Mouse (Mus musculus): ENCODE results near the gene Axin2.

Gene Axin2

GRCm38 (mm10) chr11:108929176-108929575, 9.0 kb downstream of the Axin2 start:
- DNase-seq (ENCODE audit: low spot score in 2 of 2): no peak

GRCm38 (mm10) chr11:108929700-108930099, 9.6 kb downstream of the Axin2 start:
- no peak for DNase-seq (ENCODE audit: low spot score in 2 of 2)

GRCm38 (mm10) chr11:108930612-108931011, 10.5 kb downstream of the Axin2 start:
- DNase-seq (ENCODE audit: low spot score in 2 of 2): no peak

- no peak for DNase-seq (ENCODE audit: low spot score in 2 of 2)
Observed at GRCm38 (mm10) chr11:108933835-108934234, 13.7 kb downstream of the Axin2 start.

GRCm38 (mm10) chr11:108935128-108935868, 15.1 kb downstream of the Axin2 start:
- no peak for DNase-seq (ENCODE audit: low spot score in 2 of 2)

- no peak for DNase-seq (ENCODE audit: low spot score in 2 of 2)
Observed at GRCm38 (mm10) chr11:108936016-108936792, 16.1 kb downstream of the Axin2 start.

- peak in 1 of 2 experiments; percentile 44 for DNase-seq (ENCODE audit: low spot score in 2 of 2)
Observed at GRCm38 (mm10) chr11:108940655-108941412, 20.7 kb downstream of the Axin2 start.

GRCm38 (mm10) chr11:108941836-108942235, 21.7 kb downstream of the Axin2 start:
- peak; percentile 79 to 82 for DNase-seq (ENCODE audit: low spot score in 2 of 2)

- no peak for DNase-seq (ENCODE audit: low spot score in 2 of 2)
Observed at GRCm38 (mm10) chr11:108943741-108944140, 23.6 kb downstream of the Axin2 start.

GRCm38 (mm10) chr11:108945666-108946065, 25.5 kb downstream of the Axin2 start:
- peak in 1 of 2 experiments; percentile 53 for DNase-seq (ENCODE audit: low spot score in 2 of 2)

GRCm38 (mm10) chr11:108947425-108948184, 27.5 kb downstream of the Axin2 start:
- DNase-seq (ENCODE audit: low spot score in 2 of 2): no peak

- DNase-seq (ENCODE audit: low spot score in 2 of 2): no peak
Observed at GRCm38 (mm10) chr11:108948501-108948900, 28.4 kb downstream of the Axin2 start.

- no peak for DNase-seq (ENCODE audit: low spot score in 2 of 2)
Observed at GRCm38 (mm10) chr11:108948931-108949330, 28.8 kb downstream of the Axin2 start.

GRCm38 (mm10) chr11:108952343-108952742, 32.2 kb downstream of the Axin2 start:
- DNase-seq (ENCODE audit: low spot score in 2 of 2): no peak

- no peak for DNase-seq (ENCODE audit: low spot score in 2 of 2)
Observed at GRCm38 (mm10) chr11:108955943-108956342, 35.8 kb downstream of the Axin2 start.

GRCm38 (mm10) chr11:108958349-108958748, 38.2 kb downstream of the Axin2 start:
- DNase-seq (ENCODE audit: low spot score in 2 of 2): no peak

- DNase-seq (ENCODE audit: low spot score in 2 of 2): no peak
Observed at GRCm38 (mm10) chr11:108959196-108959595, 39.0 kb downstream of the Axin2 start.

- no peak for DNase-seq (ENCODE audit: low spot score in 2 of 2)
Observed at GRCm38 (mm10) chr11:108961651-108962065, 41.5 kb downstream of the Axin2 start.

GRCm38 (mm10) chr11:108963476-108964232, 43.5 kb downstream of the Axin2 start:
- DNase-seq (ENCODE audit: low spot score in 2 of 2): no peak

GRCm38 (mm10) chr11:108965740-108966139, 45.6 kb downstream of the Axin2 start:
- no peak for DNase-seq (ENCODE audit: low spot score in 2 of 2)

GRCm38 (mm10) chr11:108973459-108973858, 53.3 kb downstream of the Axin2 start:
- no peak for DNase-seq (ENCODE audit: low spot score in 2 of 2)
